8 mouse cellular contexts compared by ENCODE assay signal in genomic region chr3:108554111-108554561, GRCm38 (mm10). TPM values are rescaled to one million over a fixed set of nuclear protein-coding genes. Genes with fewer than 3 reads are reported as not detected.
DNase-seq lines count a peak whose midpoint lies in the region; ATAC-seq and TF ChIP-seq lines count a peak whose summit lies in the region.

No protein-coding gene starts in this region.

- under 1% methylated on average over 42 of the region's 42 CpGs for WGBS in kidney, embryonic 15.5 days
- 1% methylated on average over 42 of the region's 42 CpGs for whole genome bisulfite sequencing in embryonic facial prominence, embryonic 10.5 days
- under 1% methylated on average over 41 of the region's 42 CpGs for WGBS in hindbrain, postnatal 0 days
- WGBS in macrophage (ENCODE audit: missing documents), result 2% methylated on average over 42 of the region's 42 CpGs

- H3K9me3 ChIP-seq in kidney, embryonic 15.5 days (replicated peaks), result no peaks in the 10 kb centered on the region
- no peaks in the 10 kb centered on the region for H3K9me3 ChIP-seq in MEL (replicated peaks; ENCODE audit: insufficient read depth, low read length)
- no peaks in the 10 kb centered on the region for H3K9me3 ChIP-seq in embryonic facial prominence, embryonic 10.5 days
- no peaks in the 10 kb centered on the region for H3K9me3 ChIP-seq in hindbrain, postnatal 0 days (ENCODE audit: low read length)

- DNase-seq in kidney, postnatal 10 days, result no peak
- DNase-seq in MEL (ENCODE audit: low read depth, low spot score), result peak; percentile 72
- DNase-seq in embryonic facial prominence, embryonic 10.5 days (ENCODE audit: low spot score), result no peak
- DNase-seq in hindbrain, postnatal 0 days (ENCODE audit: low spot score), result peak; percentile 53
- DNase-seq in c-Kit-positive CD71-positive TER-119-positive erythroid progenitor cells, embryonic 14.5 days (ENCODE audit: low spot score), result no peak
- no peak for DNase-seq in thymus, postnatal 36 days

- TF ChIP-seq RAD21 in MEL (IDR thresholded peaks at IDR 0.05; ENCODE audit: low read depth, low read length), result no peak

- peak; percentile 76 for ATAC-seq in kidney, embryonic 15.5 days (replicated peaks; ENCODE audit: low FRiP score)
- ATAC-seq in hindbrain, postnatal 0 days, result peak; percentile 77

- no peaks in the 10 kb centered on the region; the same call in 1 of the 2 replicates for H3K79me2 ChIP-seq in MEL (ENCODE audit: control insufficient read depth, insufficient read depth, low read length, poor library complexity)
- no peaks in the 10 kb centered on the region for H3K79me2 ChIP-seq in macrophage (ENCODE audit: inconsistent target)

- H3K27ac ChIP-seq in kidney, embryonic 15.5 days, result peak overlapping the region; percentile 87
- H3K27ac ChIP-seq in MEL (ENCODE audit: control insufficient read depth, low read depth, low read length), result peak overlapping the region; percentile 66
- peak overlapping the region; percentile 97 for H3K27ac ChIP-seq in embryonic facial prominence, embryonic 10.5 days (replicated peaks)
- H3K27ac ChIP-seq in hindbrain, postnatal 0 days, result peak overlapping the region; percentile 91
- peak overlapping the region; percentile 48 for H3K27ac ChIP-seq in macrophage

- TF ChIP-seq CTCF in MEL (IDR thresholded peaks at IDR 0.05 in 2 of 3, conservative IDR thresholded peaks at IDR 0.05 in 1 of 3; ENCODE audit: control insufficient read depth in 1 of 3, insufficient read depth in 1 of 3, low read depth in 2 of 3, low read length in 3 of 3, poor library complexity in 1 of 3, severe bottlenecking in 1 of 3), result peak in 1 of 3 experiments; percentile 31; a peak in 2 of 6 replicates
- no peak for TF ChIP-seq CTCF in hindbrain, postnatal 0 days (IDR thresholded peaks at IDR 0.05; ENCODE audit: low read depth)

- no peak for TF ChIP-seq POLR2A in MEL (IDR thresholded peaks at IDR 0.05; ENCODE audit: control insufficient read depth in 1 of 2, insufficient read depth in 1 of 2, low read depth in 1 of 2, low read length in 2 of 2, poor library complexity in 1 of 2)

- peaks cover 25% of the 10 kb centered on the region for H3K36me3 ChIP-seq in kidney, embryonic 15.5 days
- peaks cover 0 to 2% of the 10 kb centered on the region in 2 experiments; a peak in 2 of 4 replicates for H3K36me3 ChIP-seq in MEL (ENCODE audit: control insufficient read depth in 1 of 2, insufficient read depth in 2 of 2, low read length in 2 of 2)
- H3K36me3 ChIP-seq in embryonic facial prominence, embryonic 10.5 days (replicated peaks), result peaks cover 24% of the 10 kb centered on the region
- peaks cover 18% of the 10 kb centered on the region; the same call in 1 of the 2 replicates for H3K36me3 ChIP-seq in hindbrain, postnatal 0 days (ENCODE audit: insufficient read depth, low read length)
- peaks cover 24% of the 10 kb centered on the region; the same call in 1 of the 2 replicates for H3K36me3 ChIP-seq in macrophage (ENCODE audit: inconsistent target)

- no peaks in the 10 kb centered on the region for H3K27me3 ChIP-seq in kidney, embryonic 15.5 days
- no peaks in the 10 kb centered on the region for H3K27me3 ChIP-seq in MEL (ENCODE audit: control insufficient read depth in 1 of 2, insufficient read depth in 2 of 2, low read length in 2 of 2)
- no peaks in the 10 kb centered on the region for H3K27me3 ChIP-seq in embryonic facial prominence, embryonic 10.5 days (replicated peaks; ENCODE audit: low read depth, poor library complexity, severe bottlenecking)
- H3K27me3 ChIP-seq in hindbrain, postnatal 0 days (ENCODE audit: insufficient read depth, low read length), result no peaks in the 10 kb centered on the region

- peak overlapping the region; percentile 98 for H3K9ac ChIP-seq in kidney, embryonic 15.5 days
- peak overlapping the region; percentile 83 for H3K9ac ChIP-seq in MEL (ENCODE audit: control insufficient read depth, low read depth, low read length, poor library complexity, severe bottlenecking)
- peak overlapping the region; percentile 94 for H3K9ac ChIP-seq in hindbrain, postnatal 0 days (replicated peaks; ENCODE audit: low read length)

- TF ChIP-seq EP300 in MEL (IDR thresholded peaks at IDR 0.05; ENCODE audit: low read depth in 1 of 2, low read length in 2 of 2), result no peak

- H3K4me2 ChIP-seq in kidney, embryonic 15.5 days, result peak overlapping the region; percentile 84
- peak overlapping the region; percentile 83 for H3K4me2 ChIP-seq in hindbrain, postnatal 0 days (ENCODE audit: low read depth, low read length)

- peaks cover 4% of the 10 kb centered on the region; the same call in 1 of the 2 replicates for H3K4me1 ChIP-seq in kidney, embryonic 15.5 days
- H3K4me1 ChIP-seq in MEL (ENCODE audit: control insufficient read depth in 1 of 2, insufficient read depth in 2 of 2, low read length in 2 of 2), result no peaks in the 10 kb centered on the region
- peaks cover 8% of the 10 kb centered on the region; the same call in 1 of the 2 replicates for H3K4me1 ChIP-seq in embryonic facial prominence, embryonic 10.5 days
- H3K4me1 ChIP-seq in hindbrain, postnatal 0 days (ENCODE audit: insufficient read depth, low read length), result no peaks in the 10 kb centered on the region

- peak overlapping the region; percentile 90 for H3K4me3 ChIP-seq in kidney, embryonic 15.5 days (replicated peaks)
- H3K4me3 ChIP-seq in MEL (ENCODE audit: control insufficient read depth in 1 of 2, insufficient read depth in 1 of 2, low read depth in 2 of 2, low read length in 2 of 2) (peak overlapping the region; percentile 39 to 86), macrophage (ENCODE audit: inconsistent target) (peak overlapping the region; percentile 59)
- H3K4me3 ChIP-seq in embryonic facial prominence, embryonic 10.5 days, result peak overlapping the region; percentile 91
- peak overlapping the region; percentile 74 for H3K4me3 ChIP-seq in hindbrain, postnatal 0 days (ENCODE audit: low read length)

RNA-seq across cellular contexts. Expression of gene Tmem167b, which starts 8.1 kb away (rescaled TPM):
- polyA plus RNA-seq in kidney, embryonic 15.5 days (2015; fragmentation: Nextera tagmentation; extraction: Ambion mirVana), result 34.0 and 35.6 TPM in 2 replicates
- 15.1 and 20.8 TPM in 2 replicates for total RNA-seq in MEL (2012; rRNA removed)
- polyA plus RNA-seq in MEL (2012; ENCODE audit: insufficient read depth in 1 of 2, insufficient read length in 2 of 2, low read depth in 1 of 2, low replicate concordance in 2 of 2, missing spikeins in 1 of 2) (10 to 100 TPM in 1 of 2 experiments, not detected in 1; 15.9 TPM), macrophage (2018) (40.7 to 43.1 TPM (median 41.5 TPM) in 3 replicates)
- polyA plus RNA-seq in embryonic facial prominence, embryonic 10.5 days (2016; fragmentation: Nextera tagmentation; extraction: Ambion mirVana), result 31.0 and 33.0 TPM in 2 replicates
- total RNA-seq in hindbrain, postnatal 0 days (2014; rRNA removed), result 31.9 and 38.9 TPM in 2 replicates
- 38.9 and 41.4 TPM in 2 replicates for polyA plus RNA-seq in hindbrain, postnatal 0 days (2015; fragmentation: Nextera tagmentation; extraction: Ambion mirVana)
- 10 to 100 TPM in 10 of 26 experiments, 1 to 10 TPM in 16; 3.2 to 17.5 (median 9.7) TPM for total RNA-seq in macrophage (2018; cell fraction: chromatin; rRNA removed)
- total RNA-seq in macrophage (2018; cell fraction: cytosol; rRNA removed), result 10 to 100 TPM; 38.0 to 74.0 (median 55.2) TPM
- total RNA-seq in macrophage (2018; cell fraction: nucleus; rRNA removed), result 10 to 100 TPM; 12.5 to 54.4 (median 29.0) TPM

RNA-seq across cellular contexts. Expression of gene Taf13, which starts 17.4 kb away (rescaled TPM):
- 34.2 and 42.9 TPM in 2 replicates for polyA plus RNA-seq in kidney, embryonic 15.5 days (2015; fragmentation: Nextera tagmentation; extraction: Ambion mirVana)
- 5.4 and 6.5 TPM in 2 replicates for total RNA-seq in MEL (2012; rRNA removed)
- polyA plus RNA-seq in MEL (2012; ENCODE audit: insufficient read depth in 1 of 2, insufficient read length in 2 of 2, low read depth in 1 of 2, low replicate concordance in 2 of 2, missing spikeins in 1 of 2) (1 to 10 TPM in 1 of 2 experiments, not detected in 1; 7.0 TPM), macrophage (2018) (23.0 to 37.5 TPM (median 26.9 TPM) in 3 replicates)
- polyA plus RNA-seq in embryonic facial prominence, embryonic 10.5 days (2016; fragmentation: Nextera tagmentation; extraction: Ambion mirVana), result 50.8 and 52.7 TPM in 2 replicates
- total RNA-seq in hindbrain, postnatal 0 days (2014; rRNA removed), result 7.7 and 12.4 TPM in 2 replicates
- 38.9 and 46.7 TPM in 2 replicates for polyA plus RNA-seq in hindbrain, postnatal 0 days (2015; fragmentation: Nextera tagmentation; extraction: Ambion mirVana)
- total RNA-seq in macrophage (2018; cell fraction: chromatin; rRNA removed), result 10 to 100 TPM in 18 of 26 experiments, 1 to 10 TPM in 8; 3.0 to 25.1 (median 11.8) TPM
- 10 to 100 TPM; 16.7 to 33.0 (median 24.2) TPM for total RNA-seq in macrophage (2018; cell fraction: cytosol; rRNA removed)
- 10 to 100 TPM in 21 of 26 experiments, 1 to 10 TPM in 5; 7.1 to 26.2 (median 15.1) TPM for total RNA-seq in macrophage (2018; cell fraction: nucleus; rRNA removed)

RNA-seq across cellular contexts. Expression of gene 5330417C22Rik, which starts 17.8 kb away (rescaled TPM):
- polyA plus RNA-seq in kidney, embryonic 15.5 days (2015; fragmentation: Nextera tagmentation; extraction: Ambion mirVana), result 1.00 and 1.1 TPM in 2 replicates
- 0.08 and 0.29 TPM in 2 replicates for total RNA-seq in MEL (2012; rRNA removed)
- polyA plus RNA-seq in MEL (2012; ENCODE audit: insufficient read depth in 1 of 2, insufficient read length in 2 of 2, low read depth in 1 of 2, low replicate concordance in 2 of 2, missing spikeins in 1 of 2) (under 1 TPM in 1 of 2 experiments, not detected in 1; 0.31 TPM), macrophage (2018) (not detected in 3 replicates)
- polyA plus RNA-seq in embryonic facial prominence, embryonic 10.5 days (2016; fragmentation: Nextera tagmentation; extraction: Ambion mirVana), result 0.40 and 0.64 TPM in 2 replicates
- total RNA-seq in hindbrain, postnatal 0 days (2014; rRNA removed), result 10.2 and 10.7 TPM in 2 replicates
- polyA plus RNA-seq in hindbrain, postnatal 0 days (2015; fragmentation: Nextera tagmentation; extraction: Ambion mirVana), result 13.5 and 17.3 TPM in 2 replicates
- 1 to 10 TPM in 1 of 26 experiments, under 1 TPM in 2, not detected in 23; 0.14 to 1.5 (median 0.22) TPM for total RNA-seq in macrophage (2018; cell fraction: chromatin; rRNA removed)
- total RNA-seq in macrophage (2018; cell fraction: cytosol; rRNA removed), result under 1 TPM in 2 of 26 experiments, not detected in 24; 0.06 to 0.11 TPM
- total RNA-seq in macrophage (2018; cell fraction: nucleus; rRNA removed), result under 1 TPM in 2 of 26 experiments, not detected in 24; 0.06 to 0.12 TPM

RNA-seq across cellular contexts. Expression of gene 1700013F07Rik, which starts 20.2 kb away (rescaled TPM):
- 0.50 TPM in 1 of 2 replicates, not detected in the other for polyA plus RNA-seq in kidney, embryonic 15.5 days (2015; fragmentation: Nextera tagmentation; extraction: Ambion mirVana)
- not detected in 2 replicates for total RNA-seq in MEL (2012; rRNA removed)
- polyA plus RNA-seq in MEL (2012; ENCODE audit: insufficient read depth in 1 of 2, insufficient read length in 2 of 2, low read depth in 1 of 2, low replicate concordance in 2 of 2, missing spikeins in 1 of 2) (under 1 TPM in 1 of 2 experiments, not detected in 1; 0.17 TPM), macrophage (2018) (not detected in 3 replicates)
- 0.38 TPM in 1 of 2 replicates, not detected in the other for polyA plus RNA-seq in embryonic facial prominence, embryonic 10.5 days (2016; fragmentation: Nextera tagmentation; extraction: Ambion mirVana)
- 1.3 and 6.7 TPM in 2 replicates for total RNA-seq in hindbrain, postnatal 0 days (2014; rRNA removed)
- 3.1 and 3.2 TPM in 2 replicates for polyA plus RNA-seq in hindbrain, postnatal 0 days (2015; fragmentation: Nextera tagmentation; extraction: Ambion mirVana)
- total RNA-seq in macrophage (2018; cell fraction: chromatin; rRNA removed), result not detected
- not detected for total RNA-seq in macrophage (2018; cell fraction: cytosol; rRNA removed)
- total RNA-seq in macrophage (2018; cell fraction: nucleus; rRNA removed), result not detected

RNA-seq across cellular contexts. Expression of gene Wdr47, which starts 36.9 kb away (rescaled TPM):
- polyA plus RNA-seq in kidney, embryonic 15.5 days (2015; fragmentation: Nextera tagmentation; extraction: Ambion mirVana), result 8.4 and 10.9 TPM in 2 replicates
- 2.4 and 2.5 TPM in 2 replicates for total RNA-seq in MEL (2012; rRNA removed)
- polyA plus RNA-seq in MEL (2012; ENCODE audit: insufficient read depth in 1 of 2, insufficient read length in 2 of 2, low read depth in 1 of 2, low replicate concordance in 2 of 2, missing spikeins in 1 of 2), result 1 to 10 TPM in 1 of 2 experiments, not detected in 1; 3.8 TPM
- 11.3 and 14.0 TPM in 2 replicates for polyA plus RNA-seq in embryonic facial prominence, embryonic 10.5 days (2016; fragmentation: Nextera tagmentation; extraction: Ambion mirVana)
- 64.7 and 65.9 TPM in 2 replicates for total RNA-seq in hindbrain, postnatal 0 days (2014; rRNA removed)
- 65.9 and 70.5 TPM in 2 replicates for polyA plus RNA-seq in hindbrain, postnatal 0 days (2015; fragmentation: Nextera tagmentation; extraction: Ambion mirVana)
- 10 to 100 TPM in 22 of 26 experiments, 1 to 10 TPM in 4; 6.5 to 53.0 (median 21.2) TPM for total RNA-seq in macrophage (2018; cell fraction: chromatin; rRNA removed)
- 1 to 10 TPM; 2.5 to 9.9 (median 5.4) TPM for total RNA-seq in macrophage (2018; cell fraction: cytosol; rRNA removed)
- total RNA-seq in macrophage (2018; cell fraction: nucleus; rRNA removed), result 10 to 100 TPM in 17 of 26 experiments, 1 to 10 TPM in 9; 4.2 to 23.9 (median 11.9) TPM
- 4.4 to 5.8 TPM (median 5.8 TPM) in 3 replicates for polyA plus RNA-seq in macrophage (2018)

Comparison
In these comparisons a context has a peak if more than half of its experiments do, and no peak if none do; other contexts are left out.
1. DNase-seq: peak in MEL (single experiment) and hindbrain, postnatal 0 days (single experiment); none in kidney, postnatal 10 days (single experiment), embryonic facial prominence, embryonic 10.5 days (single experiment), c-Kit-positive CD71-positive TER-119-positive erythroid progenitor cells, embryonic 14.5 days (single experiment) and thymus, postnatal 36 days (0 of 2).
2. Peak in every context shown above with its lines, with median percentiles within 50 percentile points of each other: H3K27ac ChIP-seq, H3K4me3 ChIP-seq and H3K9ac ChIP-seq.